Mouse (Mus musculus) midbrain, embryonic 16.5 days (tissue): ENCODE data around the gene Unc13b. TPM values are rescaled to one million over a fixed set of nuclear protein-coding genes. Genes with fewer than 3 reads are reported as not detected.

Experiments
- ATAC-seq: fragments of 200-750 bp; cut with Nextera tagmentation; 2 replicates; pipeline ENCODE4 v1.8.0; 2017; ENCODE audit warnings: moderate TSS enrichment
- H3K27ac ChIP-seq: fragments of 300-500 bp; sonication (generic); 2 replicates; pipeline ENCODE4 v1.5.1; 2014; ENCODE audit warnings: mild to moderate bottlenecking, low read length, mixed read lengths
- H3K27me3 ChIP-seq: fragments of 300-500 bp; sonication (generic); 2 replicates; pipeline ENCODE4 v1.6.1; 2014; ENCODE audit warnings: low read depth, low read length, mixed read lengths; ENCODE audit not compliant: control insufficient read depth, insufficient read depth
- H3K36me3 ChIP-seq: fragments of 300-500 bp; sonication (generic); 2 replicates; pipeline ENCODE4 v1.6.1; 2014; ENCODE audit warnings: mild to moderate bottlenecking, low read length, moderate library complexity, mixed read lengths; ENCODE audit not compliant: control insufficient read depth, insufficient read depth
- H3K4me1 ChIP-seq: fragments of 300-500 bp; sonication (generic); 2 replicates; pipeline ENCODE4 v1.6.1; 2014; ENCODE audit warnings: mild to moderate bottlenecking, low read length, mixed read lengths; ENCODE audit not compliant: control insufficient read depth, insufficient read depth
- H3K4me2 ChIP-seq: fragments of 300-500 bp; sonication (generic); 2 replicates; pipeline ENCODE4 v1.6.1; 2014; ENCODE audit warnings: mild to moderate bottlenecking, low read length, mixed read lengths
- H3K4me3 ChIP-seq: fragments of 300-500 bp; sonication (generic); 2 replicates; pipeline ENCODE4 v1.5.1; 2014; ENCODE audit warnings: low read depth, mild to moderate bottlenecking, low read length, moderate library complexity, mixed read lengths
- H3K9ac ChIP-seq: fragments of 300-500 bp; sonication (generic); 2 replicates; pipeline ENCODE4 v1.6.1; 2014; ENCODE audit warnings: low read depth, low read length, mixed read lengths
- H3K9me3 ChIP-seq: fragments of 300-500 bp; sonication (generic); replicated peaks from 2 replicates; pipeline ENCODE4 v1.6.1; 2014; ENCODE audit warnings: mild to moderate bottlenecking, low read length, mixed read lengths; ENCODE audit not compliant: control insufficient read depth, poor library complexity, severe bottlenecking
- WGBS: fragments of 180-500 bp; shearing (Covaris S2); extraction: QIAGEN DNeasy Blood & Tissue Kit; methylation state at CpG from one replicate; pipeline ENCODE4 v1.1.7; 2014; 5-methylcytosine and 5-hydroxymethylcytosine counted together
- polyA plus RNA-seq: library from polyadenylated mRNA; unstranded; fragments of >200 nt; fragmentation: Nextera tagmentation; extraction: Ambion mirVana; gene quantifications from 2 replicates; pipeline ENCODE4 v1.2.1, GENCODE M21; 2015

The Unc13b gene
- polyA plus RNA-seq, 1 experiment from 2014 or later = 19.5 TPM

DNA sequence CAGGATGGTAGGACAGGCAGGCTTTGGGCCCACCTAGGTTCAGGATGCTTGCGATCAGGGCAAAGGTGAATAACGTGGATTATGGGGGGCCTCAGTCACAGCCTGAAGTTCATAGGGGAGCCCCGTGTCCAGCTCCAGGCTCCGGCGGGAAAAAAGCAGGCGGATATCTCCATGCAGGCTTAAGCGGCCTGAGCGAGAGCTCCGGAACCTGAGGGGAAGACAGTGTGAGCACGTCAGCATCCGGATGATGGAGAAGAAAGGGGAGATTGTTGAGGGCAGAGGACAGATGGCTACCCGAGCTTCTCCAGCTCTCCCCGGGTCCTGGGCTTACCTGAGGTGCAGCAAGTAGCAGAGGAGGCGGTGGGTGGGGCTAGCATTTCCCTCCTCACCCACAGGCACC, 25.3 kb upstream of the Unc13b start:
- H3K9ac ChIP-seq = no peak overlapping the region
- peaks cover 23% of the 10 kb centered on the region for H3K36me3 ChIP-seq
- H3K4me2 ChIP-seq = no peak overlapping the region
- no peaks in the 10 kb centered on the region for H3K9me3 ChIP-seq
- H3K27ac ChIP-seq = no peak overlapping the region
- no peaks in the 10 kb centered on the region for H3K27me3 ChIP-seq
- H3K4me3 ChIP-seq = no peak overlapping the region
- 91% methylated on average over 14 of the region's 14 CpGs for WGBS
- peaks cover 31% of the 10 kb centered on the region for H3K4me1 ChIP-seq
- no peak for ATAC-seq

DNA sequence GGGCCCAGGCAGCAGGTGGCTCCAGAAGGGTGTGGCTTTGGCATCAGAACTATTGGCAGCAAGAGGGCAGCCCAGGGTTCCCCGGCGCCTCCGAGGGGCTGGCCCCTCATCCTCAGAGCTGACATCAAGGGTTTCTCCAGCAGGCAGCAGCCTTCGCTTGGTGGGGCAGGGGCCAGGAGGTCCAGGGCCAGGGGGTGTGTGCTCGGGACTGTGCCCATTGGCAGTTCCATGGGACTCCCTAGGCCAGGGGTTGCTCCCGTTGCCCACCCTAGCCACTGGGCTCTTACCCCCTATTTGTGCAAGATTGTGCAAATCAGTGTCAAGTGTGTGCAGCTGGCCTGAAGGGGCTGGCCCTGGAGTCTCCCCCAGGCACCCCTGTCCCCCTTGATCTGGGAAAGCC, 22.9 kb upstream of the Unc13b start:
- H3K4me1 ChIP-seq = peaks cover 39% of the 10 kb centered on the region
- H3K36me3 ChIP-seq = peaks cover 21% of the 10 kb centered on the region
- H3K4me3 ChIP-seq = no peak overlapping the region
- no peak overlapping the region for H3K9ac ChIP-seq
- whole genome bisulfite sequencing = 90% methylated on average over 6 of the region's 6 CpGs
- H3K9me3 ChIP-seq = no peaks in the 10 kb centered on the region
- H3K27me3 ChIP-seq = no peaks in the 10 kb centered on the region
- no peak for ATAC-seq
- H3K4me2 ChIP-seq = no peak overlapping the region
- H3K27ac ChIP-seq = no peak overlapping the region

DNA sequence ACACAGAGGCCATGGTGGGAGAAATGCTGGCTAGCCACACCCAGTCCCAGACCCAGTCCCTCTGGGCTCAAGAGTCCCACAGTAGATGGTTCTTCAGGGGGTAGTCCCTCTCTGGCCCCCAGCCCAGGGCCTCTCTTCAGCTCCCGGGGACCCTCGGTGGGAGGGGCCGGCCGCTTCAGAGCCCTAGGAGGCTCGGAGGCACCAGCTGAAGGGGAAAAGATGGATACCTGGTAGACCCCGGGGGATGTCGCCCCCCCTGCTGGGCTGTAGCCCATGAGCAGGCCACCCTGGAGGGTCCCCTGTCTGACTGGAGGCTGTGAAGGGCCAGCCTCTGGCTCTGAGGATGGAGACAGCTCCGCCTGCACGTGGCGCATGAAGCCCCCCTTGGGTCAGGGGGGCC, 22.4 kb upstream of the Unc13b start:
- Histone ChIP-seq H3K36me3 (peaks cover 21% of the 10 kb centered on the region), H3K9ac (no peak overlapping the region), H3K27me3 (no peaks in the 10 kb centered on the region), H3K4me3 (no peak overlapping the region), H3K9me3 (no peaks in the 10 kb centered on the region), H3K27ac (no peak overlapping the region), H3K4me2 (no peak overlapping the region), H3K4me1 (peaks cover 41% of the 10 kb centered on the region)
- WGBS = 98% methylated on average over 9 of the region's 10 CpGs
- no peak for ATAC-seq

- Histone ChIP-seq H3K4me2 (peak overlapping the region; percentile 19; the same call in 1 of the 2 replicates), H3K27ac (no peak overlapping the region), H3K27me3 (no peaks in the 10 kb centered on the region), H3K9ac (no peak overlapping the region), H3K4me3 (no peak overlapping the region), H3K36me3 (peaks cover 21% of the 10 kb centered on the region), H3K9me3 (no peaks in the 10 kb centered on the region), H3K4me1 (peaks cover 30% of the 10 kb centered on the region)
- ATAC-seq = no peak
- 64% methylated on average over 4 of the region's 4 CpGs for WGBS
Observed at GRCm38 (mm10) chr4:43037860-43038566, 20.7 kb upstream of the Unc13b start.

DNA sequence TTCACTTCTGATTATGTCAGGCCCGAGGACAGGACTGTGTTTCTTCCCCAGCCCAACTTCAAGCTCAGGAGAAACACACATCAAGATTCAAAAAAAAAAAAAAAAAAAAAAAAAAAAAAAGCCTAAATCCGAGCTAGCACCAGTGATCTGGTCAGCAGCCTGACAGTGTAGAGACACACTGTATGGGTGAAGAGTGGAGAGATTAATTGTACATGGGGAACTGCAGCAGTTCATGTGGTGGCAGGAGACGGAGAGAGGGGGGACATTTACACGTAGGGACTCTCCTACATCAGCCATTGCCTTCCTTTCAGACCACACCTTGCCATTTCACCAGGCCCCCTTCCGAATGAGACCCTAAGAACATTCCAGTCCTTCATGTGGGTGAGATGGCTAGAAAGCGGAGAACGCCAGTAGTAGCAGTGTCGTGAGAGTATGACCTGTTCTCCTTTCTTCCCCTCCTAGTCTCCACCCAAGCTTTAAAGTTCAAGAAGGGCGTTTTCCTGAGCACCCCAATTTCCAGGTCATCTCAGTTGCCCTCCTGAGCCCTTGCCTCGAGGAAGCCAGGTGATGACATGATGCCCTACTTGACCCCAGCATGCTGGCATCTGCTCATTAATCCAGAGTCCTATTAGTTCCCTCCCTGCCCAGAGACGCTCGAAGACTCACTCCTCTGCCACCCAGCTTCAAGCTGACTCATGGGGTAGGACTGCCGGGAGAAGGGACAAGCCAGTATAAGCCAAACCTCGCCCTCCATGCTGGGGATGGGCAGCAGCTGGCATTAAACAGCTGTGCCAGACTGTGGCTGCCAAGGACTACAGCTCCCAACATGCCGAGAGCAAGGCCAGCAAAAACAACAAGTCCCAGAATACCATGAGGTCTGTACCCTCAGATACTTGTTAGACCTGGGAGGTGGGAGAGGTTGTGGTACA, 19.9 kb upstream of the Unc13b start:
- WGBS = 56% methylated on average over 15 of the region's 15 CpGs
- no peak for ATAC-seq
- Histone ChIP-seq H3K4me1 (peaks cover 37% of the 10 kb centered on the region), H3K9me3 (no peaks in the 10 kb centered on the region), H3K4me3 (peak overlapping the region; percentile 81), H3K4me2 (peak overlapping the region; percentile 94), H3K27me3 (no peaks in the 10 kb centered on the region), H3K36me3 (peaks cover 14% of the 10 kb centered on the region), H3K9ac (peak overlapping the region; percentile 87), H3K27ac (peak overlapping the region; percentile 84)

GRCm38 (mm10) chr4:43039609-43040008, 19.1 kb upstream of the Unc13b start:
- H3K9me3 ChIP-seq = no peaks in the 10 kb centered on the region
- H3K4me1 ChIP-seq = peaks cover 44% of the 10 kb centered on the region
- peak overlapping the region; percentile 94 for H3K4me2 ChIP-seq
- peak; percentile 34 for ATAC-seq
- peaks cover 9% of the 10 kb centered on the region for H3K36me3 ChIP-seq
- WGBS = 1% methylated on average over 11 of the region's 11 CpGs
- peak overlapping the region; percentile 84 for H3K27ac ChIP-seq
- H3K4me3 ChIP-seq = peak overlapping the region; percentile 81
- H3K27me3 ChIP-seq = no peaks in the 10 kb centered on the region
- peak overlapping the region; percentile 87 for H3K9ac ChIP-seq

DNA sequence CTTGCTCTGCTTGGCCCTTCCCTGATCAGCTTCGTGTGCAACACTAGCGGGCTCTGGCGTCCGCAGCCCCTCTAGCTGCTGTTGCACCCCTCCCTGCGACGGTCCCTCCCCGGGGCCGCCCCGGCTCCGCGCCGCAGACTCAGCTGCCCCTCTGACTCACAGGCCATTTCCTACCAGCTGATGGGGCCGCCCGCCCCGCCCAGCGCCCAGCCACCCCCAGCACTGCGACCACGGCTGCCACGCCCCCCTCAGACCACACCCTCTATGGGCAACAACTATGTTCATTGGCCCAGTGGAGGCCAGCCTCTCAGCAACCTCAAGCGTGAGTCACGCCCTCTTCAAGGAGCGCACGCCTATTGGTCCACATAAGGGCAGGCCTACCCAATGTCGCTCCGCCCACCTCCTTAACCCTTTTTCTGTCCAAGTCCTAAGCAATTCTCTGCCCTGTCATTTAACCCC, 18.6 kb upstream of the Unc13b start:
- peak; percentile 97 for ATAC-seq
- Histone ChIP-seq H3K4me3 (peak overlapping the region; percentile 81), H3K9ac (peak overlapping the region; percentile 87), H3K36me3 (peaks cover 7% of the 10 kb centered on the region), H3K27me3 (no peaks in the 10 kb centered on the region), H3K4me2 (peak overlapping the region; percentile 94), H3K9me3 (no peaks in the 10 kb centered on the region), H3K4me1 (peaks cover 50% of the 10 kb centered on the region), H3K27ac (peak overlapping the region; percentile 84)
- WGBS = 0% methylated on average over 24 of the region's 25 CpGs

DNA sequence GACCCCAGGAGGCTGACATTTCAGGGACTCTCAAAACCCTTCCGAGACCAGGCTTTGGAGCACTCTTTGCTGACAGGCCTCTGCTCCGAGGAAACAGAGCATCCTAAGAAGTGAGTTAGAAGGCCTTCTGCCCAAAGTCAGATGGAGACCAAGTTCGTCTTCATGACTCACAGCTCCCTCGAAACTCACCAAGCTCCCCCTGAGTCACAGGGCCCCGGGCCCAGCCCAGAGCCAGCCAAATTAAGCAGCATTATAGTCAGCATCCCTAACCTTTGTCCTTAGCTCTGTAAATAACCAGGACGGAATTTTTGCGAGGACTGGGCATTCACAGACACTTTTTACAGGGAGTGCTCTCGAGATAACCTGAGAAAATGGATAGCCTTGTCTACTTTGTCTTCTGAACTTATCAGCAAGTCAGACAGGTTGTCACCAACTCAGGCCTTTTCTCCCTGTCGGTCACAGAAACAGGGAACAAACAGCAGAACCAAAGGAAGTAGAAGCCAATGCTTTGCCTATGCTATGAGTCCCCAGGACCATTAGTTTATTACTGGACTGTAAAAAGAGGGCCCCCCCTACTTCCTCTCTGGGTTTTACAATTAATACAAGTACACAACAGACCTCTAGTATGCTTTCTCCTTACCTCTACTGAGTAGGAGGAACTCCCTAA, 17.7 kb upstream of the Unc13b start:
- Histone ChIP-seq H3K4me1 (peaks cover 51% of the 10 kb centered on the region), H3K27me3 (no peaks in the 10 kb centered on the region), H3K9me3 (no peaks in the 10 kb centered on the region), H3K27ac (peak overlapping the region; percentile 45; the same call in 1 of the 2 replicates), H3K4me3 (no peak overlapping the region), H3K4me2 (peak overlapping the region; percentile 22), H3K36me3 (peaks cover 4% of the 10 kb centered on the region), H3K9ac (no peak overlapping the region)
- 62% methylated on average over 9 of the region's 9 CpGs for WGBS
- no peak for ATAC-seq
